Mouse (Mus musculus): ENCODE results near the gene Gpr179.

Gpr179 gene

GRCm38 (mm10) chr11:97352027-97352684 lies at the start of gene Gpr179:
Gene Gpr179 (minus strand): TSS chr11:97352077.
- DNase-seq (ENCODE audit: low read depth), result no peak

DNA sequence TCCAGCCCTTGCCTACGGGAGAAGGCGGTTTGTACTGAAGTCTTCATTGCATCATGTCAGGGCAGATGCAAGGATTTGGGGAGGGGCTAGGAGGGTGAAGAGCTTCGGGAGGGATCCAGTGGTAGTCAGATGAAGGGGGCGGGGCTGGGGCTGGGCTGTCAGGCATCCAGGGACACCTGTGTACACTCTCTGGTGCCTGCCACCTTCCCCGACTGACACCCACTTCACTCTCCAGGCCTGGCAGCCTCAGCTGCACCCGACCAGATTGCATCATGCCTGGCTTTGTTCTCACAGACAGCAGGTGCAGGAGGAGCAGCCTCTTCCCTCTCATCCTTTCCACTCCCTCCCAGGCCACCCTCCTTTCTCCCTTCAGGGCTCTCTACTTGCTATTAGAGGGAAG lies 49.2 kb upstream of the Gpr179 start:
- DNase-seq (ENCODE audit: low read depth), result peak; percentile 31

GRCm38 (mm10) chr11:97399958-97400710 lies 48.3 kb upstream of the Gpr179 start:
- peak; percentile 89 for DNase-seq (ENCODE audit: low read depth)

DNA sequence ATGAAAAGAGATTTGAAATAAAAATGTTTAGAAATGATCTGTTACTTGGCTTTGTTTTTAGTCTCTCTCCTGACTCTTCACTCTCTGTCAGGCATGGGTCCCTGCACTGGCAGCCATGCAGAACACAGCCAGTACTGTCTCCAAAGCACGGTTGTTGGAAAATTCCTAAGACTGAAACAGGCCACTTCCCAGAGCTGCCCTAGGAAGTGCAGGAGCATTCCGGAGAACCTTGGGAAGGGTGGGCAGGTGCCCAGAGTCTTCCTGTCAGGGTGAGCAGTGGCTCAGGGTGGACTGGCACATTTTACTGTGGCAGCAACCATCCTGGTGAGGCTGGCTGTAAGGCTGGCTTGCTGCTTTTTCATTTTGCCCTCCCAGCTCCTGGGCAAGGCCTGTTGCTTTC lies 46.6 kb upstream of the Gpr179 start:
- no peak for DNase-seq (ENCODE audit: low read depth)

DNA sequence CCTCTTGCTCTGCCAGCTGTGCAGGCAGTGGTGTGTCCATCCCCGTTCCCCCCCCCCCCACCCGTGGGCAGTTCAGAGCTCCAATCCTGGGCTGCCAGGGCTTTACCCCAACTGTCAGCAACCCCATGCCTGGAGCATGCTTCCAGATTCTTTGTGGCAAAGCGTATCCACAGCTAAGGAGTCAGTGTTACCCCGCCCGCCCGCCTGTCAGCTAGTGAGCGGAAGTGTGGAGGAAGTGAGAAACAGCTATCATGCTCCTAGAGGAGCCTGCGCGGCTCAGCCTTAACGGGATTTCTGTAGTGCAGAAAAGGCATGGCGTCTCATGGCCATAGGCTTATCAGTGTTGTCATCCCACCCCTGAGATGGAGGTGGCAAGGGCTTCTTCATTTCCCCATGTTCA lies 42.3 kb upstream of the Gpr179 start:
- DNase-seq (ENCODE audit: low read depth), result no peak

DNA sequence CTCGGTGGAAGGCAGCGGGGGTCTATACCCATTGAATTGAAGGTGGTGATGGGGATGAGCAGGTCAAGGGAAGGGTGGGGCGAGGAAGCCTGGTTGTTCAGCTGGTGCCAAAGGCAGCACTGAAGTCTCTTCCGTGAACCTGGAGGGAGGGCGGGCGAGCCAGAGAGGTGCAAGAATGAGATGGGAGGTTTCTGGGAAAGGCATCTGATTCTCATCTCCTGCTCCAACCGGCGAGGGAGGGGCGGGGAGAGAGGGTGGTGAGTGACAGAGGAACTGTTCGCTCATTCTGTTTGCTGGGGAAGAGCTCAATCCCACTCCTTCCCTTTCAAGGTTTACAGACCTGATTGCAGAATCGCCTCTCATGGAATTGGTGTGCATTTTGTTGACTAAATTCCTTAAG lies 41.8 kb upstream of the Gpr179 start:
- DNase-seq (ENCODE audit: low read depth), result no peak

DNA sequence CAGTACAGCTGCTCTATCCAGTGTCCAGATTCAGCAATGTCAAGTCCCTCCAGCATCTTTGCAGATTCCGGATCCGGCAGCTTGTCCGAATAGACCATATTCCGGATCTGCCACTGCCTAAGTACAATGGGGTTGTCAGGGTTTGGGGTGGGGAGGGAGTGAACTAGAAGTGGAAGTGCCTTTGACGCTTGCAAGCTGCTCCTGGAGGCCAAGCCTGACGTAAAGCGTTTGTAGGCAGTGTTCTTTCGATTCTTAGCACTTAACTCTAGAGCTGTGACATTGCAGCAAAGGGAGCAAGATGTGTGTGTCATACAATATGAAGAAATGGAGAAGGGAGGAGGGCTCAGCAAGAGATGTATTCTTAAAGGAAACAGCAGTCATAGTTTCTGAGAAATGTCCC lies 37.2 kb upstream of the Gpr179 start:
- no peak for DNase-seq (ENCODE audit: low read depth)

- no peak for DNase-seq (ENCODE audit: low read depth)
Observed at GRCm38 (mm10) chr11:97387811-97388210, 35.9 kb upstream of the Gpr179 start.

DNA sequence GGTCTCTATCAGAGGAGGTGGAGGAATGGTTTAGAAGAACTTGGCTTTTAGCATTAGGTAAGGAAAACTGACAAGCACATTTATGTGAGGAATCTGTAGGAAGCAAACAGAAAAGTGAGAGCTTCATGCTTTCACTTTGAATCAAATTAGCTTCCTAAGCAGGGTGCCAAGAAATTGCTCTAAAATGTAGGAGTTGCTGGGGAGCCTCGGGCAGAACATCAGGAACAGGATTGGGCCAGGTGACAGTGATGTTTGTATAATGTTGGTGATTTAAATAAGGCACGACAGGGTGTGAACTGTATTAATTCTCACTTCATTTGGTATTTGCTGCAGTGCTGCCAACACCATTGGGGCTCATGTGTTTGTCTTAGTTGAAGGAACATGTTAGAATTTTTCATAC lies 31.9 kb upstream of the Gpr179 start:
- no peak for DNase-seq (ENCODE audit: low read depth)

GRCm38 (mm10) chr11:97383017-97383416 lies 31.1 kb upstream of the Gpr179 start:
- DNase-seq (ENCODE audit: low read depth), result no peak

DNA sequence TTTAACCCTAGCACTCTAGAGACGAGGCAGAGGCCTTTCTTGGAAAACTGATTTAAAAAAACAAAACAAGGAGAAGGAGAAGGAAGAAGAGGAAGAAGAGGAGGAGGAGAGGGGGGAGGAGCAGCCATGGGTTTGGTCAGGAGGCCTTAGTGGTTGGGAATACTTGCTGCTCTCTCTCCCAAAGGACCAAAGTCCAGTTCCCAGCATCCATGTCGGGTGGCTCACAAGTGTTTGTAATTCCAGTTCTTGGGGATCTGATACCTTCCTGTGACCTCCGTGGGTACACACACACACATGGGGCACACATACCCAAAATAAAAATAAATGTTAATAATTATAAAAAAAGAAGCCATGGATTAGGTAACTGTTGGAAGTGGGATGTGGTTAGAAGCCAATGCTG lies 28.2 kb upstream of the Gpr179 start:
- DNase-seq (ENCODE audit: low read depth), result no peak

- DNase-seq (ENCODE audit: low read depth), result no peak
Observed at GRCm38 (mm10) chr11:97373402-97373801, 21.5 kb upstream of the Gpr179 start.

- no peak for DNase-seq (ENCODE audit: low read depth)
Observed at GRCm38 (mm10) chr11:97372159-97372864, 20.4 kb upstream of the Gpr179 start.

DNA sequence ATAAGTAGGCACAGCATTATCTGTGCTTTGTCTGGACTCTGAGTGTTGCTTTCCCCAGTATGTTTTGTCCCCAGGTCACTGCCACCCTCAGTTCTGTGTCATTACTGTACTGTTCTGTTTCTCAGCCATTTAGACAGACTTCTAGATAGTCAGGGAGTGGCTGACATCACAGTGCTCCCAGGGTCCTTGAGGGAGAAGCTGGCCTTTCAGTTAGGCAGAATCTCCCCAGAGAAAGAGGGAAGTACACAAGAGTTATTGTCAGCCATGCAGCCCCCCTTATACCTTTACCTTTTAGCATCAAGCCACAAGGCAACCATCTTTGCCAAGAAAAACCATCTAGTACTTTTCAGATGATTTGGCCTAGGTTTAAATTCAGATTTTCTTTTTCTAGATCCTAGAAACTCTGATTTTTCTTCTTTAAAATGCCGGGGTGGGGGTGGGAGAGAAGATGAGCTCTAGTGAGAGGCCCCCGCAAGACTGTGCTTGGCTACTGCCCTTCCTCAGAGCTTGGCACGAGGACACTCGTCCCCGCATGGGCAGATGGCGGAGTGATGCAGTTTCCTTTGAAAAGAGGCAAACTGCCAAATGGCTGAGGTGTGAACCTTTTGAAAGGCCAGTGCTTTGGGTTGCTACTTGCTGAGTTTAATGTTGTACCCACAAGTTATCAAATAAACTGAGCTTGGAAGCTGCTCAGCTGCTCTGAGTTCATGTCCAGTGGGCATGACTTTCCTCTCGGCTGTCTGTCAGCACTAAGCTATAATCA lies 18.6 kb upstream of the Gpr179 start:
- DNase-seq (ENCODE audit: low read depth), result no peak

DNA sequence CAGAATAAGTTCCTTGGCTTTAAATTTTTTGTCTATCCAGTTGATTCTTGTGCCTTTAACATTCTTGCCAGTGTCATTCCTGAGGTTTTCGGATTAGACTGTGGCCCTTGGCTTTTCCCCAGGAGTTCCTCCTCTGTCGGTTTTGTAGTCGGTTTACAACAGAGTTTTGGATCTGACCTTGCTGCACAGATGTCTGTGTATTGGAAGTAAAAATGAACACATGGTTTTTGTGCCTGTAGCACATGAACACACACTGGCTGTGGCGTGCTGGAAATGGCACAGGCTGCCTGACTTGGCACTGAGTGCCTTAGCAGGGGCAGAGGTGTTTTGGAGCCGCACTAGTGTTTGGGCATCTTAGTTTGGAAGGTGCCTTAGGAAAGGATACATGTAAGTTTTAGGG lies 16.6 kb upstream of the Gpr179 start:
- no peak for DNase-seq (ENCODE audit: low read depth)

GRCm38 (mm10) chr11:97365556-97365955 lies 13.7 kb upstream of the Gpr179 start:
- no peak for DNase-seq (ENCODE audit: low read depth)

GRCm38 (mm10) chr11:97363644-97363995 lies 11.7 kb upstream of the Gpr179 start:
- no peak for DNase-seq (ENCODE audit: low read depth)

GRCm38 (mm10) chr11:97362943-97363643 lies 11.2 kb upstream of the Gpr179 start:
- peak; percentile 58 for DNase-seq (ENCODE audit: low read depth)

DNA sequence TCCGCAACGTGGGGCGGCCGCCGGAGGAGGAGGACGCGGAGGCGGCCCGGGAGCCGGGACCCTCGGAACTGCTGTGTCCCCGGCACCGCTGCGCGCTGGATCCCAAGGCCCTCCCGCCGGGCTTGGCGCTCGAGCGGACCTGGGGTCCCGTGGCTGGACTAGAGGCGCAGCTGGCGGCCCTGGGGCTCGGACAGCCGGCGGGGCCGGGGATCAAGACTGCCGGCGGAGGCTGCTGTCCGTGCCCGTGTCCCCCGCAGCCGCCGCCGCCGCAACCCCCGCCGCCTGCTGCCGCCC lies 10.7 kb upstream of the Gpr179 start:
- DNase-seq (ENCODE audit: low read depth), result no peak

GRCm38 (mm10) chr11:97361948-97362648 lies 10.2 kb upstream of the Gpr179 start, which contains the start of gene Socs7:
Gene Socs7 (plus strand): TSS chr11:97362551.
- peak; percentile 93 for DNase-seq (ENCODE audit: low read depth)

- peak; percentile 93 for DNase-seq (ENCODE audit: low read depth)
Observed at GRCm38 (mm10) chr11:97357663-97358062, 5.8 kb upstream of the Gpr179 start.

Data from naive thymus-derived CD4-positive, alpha-beta T cell, adult 2 months (primary cell).